Mouse (Mus musculus) ES-Bruce4 (cell line): ENCODE data around the gene Rasgef1b.

Experiments
- CTCF ChIP-seq: IDR thresholded peaks from one replicate; pipeline ENCODE4 v1.8.1; 2011; ENCODE audit warnings: low read depth, low read length
- POLR2A ChIP-seq: IDR thresholded peaks from one replicate; pipeline ENCODE4 v1.8.1; 2011; ENCODE audit warnings: low read length; ENCODE audit not compliant: insufficient read depth

- TF ChIP-seq CTCF = no peak
- TF ChIP-seq POLR2A = no peak
These were observed 515.7 kb downstream of the Rasgef1b start for GRCm38 (mm10) chr5:99213211-99213610.
